Mouse (Mus musculus) embryonic facial prominence, embryonic 13.5 days (tissue): ENCODE results near the gene Gm28051. TPM values are rescaled to one million over a fixed set of nuclear protein-coding genes. Genes with fewer than 3 reads are reported as not detected.

Source experiments
- ATAC-seq: fragments of 200-750 bp; cut with Nextera tagmentation; 2 replicates; pipeline ENCODE4 v1.8.0; 2017; ENCODE audit warnings: low read depth; ENCODE audit not compliant: insufficient number of reproducible peaks, insufficient read depth, low FRiP score, low TSS enrichment
- H3K27ac ChIP-seq: fragments of 300-500 bp; sonication (generic); 2 replicates; pipeline ENCODE4 v1.5.1; 2015; ENCODE audit warnings: moderate library complexity, mild to moderate bottlenecking, inconsistent platforms
- H3K27me3 ChIP-seq: fragments of 300-500 bp; sonication (generic); 2 replicates; pipeline ENCODE4 v1.6.1; 2015; ENCODE audit warnings: mild to moderate bottlenecking, inconsistent platforms
- H3K36me3 ChIP-seq: fragments of 300-500 bp; sonication (generic); 2 replicates; pipeline ENCODE4 v1.6.1; 2015; ENCODE audit warnings: mild to moderate bottlenecking, inconsistent platforms
- H3K4me1 ChIP-seq: fragments of 300-500 bp; sonication (generic); 2 replicates; pipeline ENCODE4 v1.6.1; 2015; ENCODE audit warnings: inconsistent platforms
- H3K4me2 ChIP-seq: fragments of 300-500 bp; sonication (generic); 2 replicates; pipeline ENCODE4 v1.6.1; 2015; ENCODE audit warnings: moderate library complexity, mild to moderate bottlenecking, inconsistent platforms
- H3K4me3 ChIP-seq: fragments of 300-500 bp; sonication (generic); 2 replicates; pipeline ENCODE4 v1.5.1; 2015; ENCODE audit warnings: mild to moderate bottlenecking, inconsistent platforms
- H3K9ac ChIP-seq: fragments of 300-500 bp; sonication (generic); 2 replicates; pipeline ENCODE4 v1.6.1; 2015; ENCODE audit warnings: mild to moderate bottlenecking, inconsistent platforms
- H3K9me3 ChIP-seq: fragments of 300-500 bp; sonication (generic); 2 replicates; pipeline ENCODE4 v1.6.1; 2016; ENCODE audit warnings: inconsistent platforms
- WGBS: fragments of 180-500 bp; shearing (Covaris S2); methylation state at CpG from one replicate; pipeline ENCODE4 v1.1.7; 2015; ENCODE audit warnings: mixed read lengths; 5-methylcytosine and 5-hydroxymethylcytosine counted together
- polyA plus RNA-seq: library from polyadenylated mRNA; unstranded; fragments of >200 nt; fragmentation: Nextera tagmentation; extraction: Ambion mirVana; gene quantifications from 2 replicates; pipeline ENCODE4 v1.2.1, GENCODE M21; 2015

The Gm28051 gene
- polyA plus RNA-seq: not detected in 2 replicates

- H3K27me3 ChIP-seq: no peaks in the 10 kb centered on the region
- peak within 1 kb of the TSS; percentile 87 for H3K9ac ChIP-seq
- peak within 1 kb of the TSS; percentile 87 for H3K27ac ChIP-seq
- WGBS: under 1% methylated on average over 73 of the region's 73 CpGs
- peaks cover 23% of the 10 kb centered on the region for H3K4me1 ChIP-seq
- peaks cover 3% of the 10 kb centered on the region; the same call in 1 of the 2 replicates for H3K36me3 ChIP-seq
- peak; percentile 93 for ATAC-seq
- H3K4me2 ChIP-seq: peak within 1 kb of the TSS; percentile 86
- H3K4me3 ChIP-seq: peak within 1 kb of the TSS; percentile 93
- H3K9me3 ChIP-seq: no peaks in the 10 kb centered on the region
Measured at GRCm38 (mm10) chr12:102757689-102758402, at the start of gene Gm28051, which contains the start of the genes Gon7 and Ubr7. Gm28051 (minus strand) TSS chr12:102757765. Gon7 (minus strand) TSS chr12:102757803. Ubr7 (plus strand) TSS chr12:102757967.

- no peak for ATAC-seq
- H3K4me3 ChIP-seq: no peak overlapping the region
- peaks cover 31% of the 10 kb centered on the region for H3K36me3 ChIP-seq
- H3K9me3 ChIP-seq: no peaks in the 10 kb centered on the region
- H3K4me2 ChIP-seq: no peak overlapping the region
- H3K27ac ChIP-seq: no peak overlapping the region
- no peak overlapping the region for H3K9ac ChIP-seq
- 84% methylated on average over 2 of the region's 2 CpGs for WGBS
- H3K4me1 ChIP-seq: no peaks in the 10 kb centered on the region
- no peaks in the 10 kb centered on the region for H3K27me3 ChIP-seq
Measured at GRCm38 (mm10) chr12:102799528-102799927, 42.0 kb upstream of the Gm28051 start.

DNA sequence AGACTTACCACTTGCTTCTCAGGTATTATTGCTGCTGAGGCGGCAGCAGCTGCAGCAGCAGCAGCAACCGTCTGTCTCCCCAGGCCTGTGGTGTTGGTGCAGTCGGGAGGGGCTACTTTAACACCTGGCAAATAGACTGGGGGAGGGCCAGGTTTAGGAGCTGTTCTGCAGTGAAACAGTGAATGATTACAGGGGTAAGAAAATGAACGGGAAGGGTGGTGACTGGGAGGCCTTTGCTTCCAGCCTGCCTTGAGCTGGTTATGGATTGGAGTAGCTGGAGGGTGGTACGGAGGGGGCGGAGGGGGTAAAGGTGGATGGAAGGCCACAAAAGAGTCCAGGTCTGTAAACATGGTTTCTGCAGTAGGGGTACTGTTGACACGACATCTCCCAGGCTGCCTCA lies 30.4 kb upstream of the Gm28051 start:
- Histone ChIP-seq H3K36me3 (peaks cover 84% of the 10 kb centered on the region), H3K4me1 (no peaks in the 10 kb centered on the region), H3K9me3 (no peaks in the 10 kb centered on the region), H3K27me3 (no peaks in the 10 kb centered on the region), H3K4me2 (no peak overlapping the region), H3K4me3 (no peak overlapping the region), H3K27ac (no peak overlapping the region), H3K9ac (no peak overlapping the region)
- ATAC-seq: no peak
- 91% methylated on average over 7 of the region's 7 CpGs for WGBS

- Histone ChIP-seq H3K9me3 (no peaks in the 10 kb centered on the region), H3K4me1 (no peaks in the 10 kb centered on the region), H3K27me3 (no peaks in the 10 kb centered on the region), H3K4me3 (no peak overlapping the region), H3K27ac (no peak overlapping the region), H3K4me2 (no peak overlapping the region), H3K9ac (no peak overlapping the region), H3K36me3 (peaks cover 70% of the 10 kb centered on the region)
- ATAC-seq: no peak
- 76% methylated on average over 5 of the region's 5 CpGs for WGBS
Measured at GRCm38 (mm10) chr12:102785593-102785985, 28.0 kb upstream of the Gm28051 start.

GRCm38 (mm10) chr12:102784899-102785592 lies 27.5 kb upstream of the Gm28051 start:
- ATAC-seq: no peak

DNA sequence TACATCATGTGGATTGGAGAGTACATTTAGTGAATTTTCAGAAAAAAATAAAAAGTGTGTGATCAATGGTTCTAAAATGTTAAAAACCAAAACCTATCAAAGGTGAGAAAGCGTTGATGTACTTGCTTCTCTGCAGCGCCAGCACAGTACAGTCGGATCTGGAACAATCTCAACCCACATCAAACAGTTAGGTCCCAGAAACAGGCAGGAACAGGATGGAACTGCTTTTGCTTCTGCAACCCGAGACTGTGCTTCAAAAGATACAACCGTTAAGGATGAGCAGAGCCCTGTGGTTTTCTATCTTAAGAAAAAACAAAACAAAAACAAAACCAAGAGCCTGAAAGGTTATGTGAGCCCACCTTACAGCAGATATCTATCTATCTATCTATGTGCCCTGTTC lies 25.3 kb upstream of the Gm28051 start:
- Histone ChIP-seq H3K27me3 (no peaks in the 10 kb centered on the region), H3K36me3 (peaks cover 51% of the 10 kb centered on the region), H3K9ac (no peak overlapping the region), H3K4me1 (no peaks in the 10 kb centered on the region), H3K9me3 (no peaks in the 10 kb centered on the region), H3K27ac (no peak overlapping the region), H3K4me3 (no peak overlapping the region), H3K4me2 (no peak overlapping the region)
- no peak for ATAC-seq
- 80% methylated on average over 5 of the region's 5 CpGs for WGBS

More at GRCm38 (mm10) chr12:102784899-102785592, 27.5 kb upstream of the Gm28051 start:
- Histone ChIP-seq H3K9me3 (no peaks in the 10 kb centered on the region), H3K27me3 (no peaks in the 10 kb centered on the region), H3K27ac (no peak overlapping the region), H3K4me2 (no peak overlapping the region), H3K36me3 (peaks cover 64% of the 10 kb centered on the region), H3K9ac (no peak overlapping the region), H3K4me1 (no peaks in the 10 kb centered on the region), H3K4me3 (no peak overlapping the region)
- WGBS: 80% methylated on average over 19 of the region's 19 CpGs

GRCm38 (mm10) chr12:102779452-102779851 lies 21.9 kb upstream of the Gm28051 start:
- no peak for ATAC-seq
- Histone ChIP-seq H3K36me3 (peaks cover 52% of the 10 kb centered on the region), H3K4me3 (no peak overlapping the region), H3K4me1 (no peaks in the 10 kb centered on the region), H3K9me3 (no peaks in the 10 kb centered on the region), H3K27ac (no peak overlapping the region), H3K4me2 (no peak overlapping the region), H3K9ac (no peak overlapping the region), H3K27me3 (no peaks in the 10 kb centered on the region)
- 47% methylated on average over 3 of the region's 3 CpGs for WGBS

GRCm38 (mm10) chr12:102778151-102778550 lies 20.6 kb upstream of the Gm28051 start:
- Histone ChIP-seq H3K27ac (no peak overlapping the region), H3K9me3 (no peaks in the 10 kb centered on the region), H3K4me2 (no peak overlapping the region), H3K36me3 (peaks cover 50% of the 10 kb centered on the region), H3K9ac (no peak overlapping the region), H3K27me3 (no peaks in the 10 kb centered on the region), H3K4me3 (no peak overlapping the region), H3K4me1 (no peaks in the 10 kb centered on the region)
- ATAC-seq: no peak
- WGBS: 85% methylated on average over 5 of the region's 5 CpGs

- Histone ChIP-seq H3K9me3 (no peaks in the 10 kb centered on the region), H3K4me3 (no peak overlapping the region), H3K36me3 (peaks cover 63% of the 10 kb centered on the region), H3K4me2 (no peak overlapping the region), H3K27me3 (no peaks in the 10 kb centered on the region), H3K9ac (no peak overlapping the region), H3K4me1 (no peaks in the 10 kb centered on the region), H3K27ac (no peak overlapping the region)
- ATAC-seq: no peak
- WGBS: 90% methylated on average over 14 of the region's 14 CpGs
Measured at GRCm38 (mm10) chr12:102776035-102776434, 18.5 kb upstream of the Gm28051 start.

DNA sequence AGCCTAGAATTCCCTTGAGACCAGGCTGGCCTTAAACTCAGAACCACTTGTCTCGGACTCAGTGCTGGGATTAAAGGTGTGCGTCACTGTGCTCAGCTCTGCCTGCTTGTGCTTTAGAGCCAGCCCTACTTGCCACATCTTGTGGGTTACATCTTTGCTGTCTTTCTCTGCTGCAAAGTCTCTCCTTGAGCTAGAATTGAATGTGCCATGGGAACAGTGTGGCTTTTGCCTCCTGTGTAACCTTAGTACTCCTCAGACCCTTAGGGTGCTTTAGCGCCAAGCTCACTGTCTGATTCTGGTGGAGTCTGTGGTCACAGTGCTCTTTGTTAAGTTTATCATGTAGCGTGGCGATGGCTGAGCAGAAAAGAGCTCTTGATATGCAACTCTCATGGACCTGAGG lies 15.1 kb upstream of the Gm28051 start:
- Histone ChIP-seq H3K9me3 (no peaks in the 10 kb centered on the region), H3K27ac (no peak overlapping the region), H3K27me3 (no peaks in the 10 kb centered on the region), H3K4me2 (no peak overlapping the region), H3K4me3 (no peak overlapping the region), H3K4me1 (no peaks in the 10 kb centered on the region), H3K36me3 (peaks cover 90% of the 10 kb centered on the region), H3K9ac (no peak overlapping the region)
- WGBS: 90% methylated on average over 5 of the region's 5 CpGs
- no peak for ATAC-seq

DNA sequence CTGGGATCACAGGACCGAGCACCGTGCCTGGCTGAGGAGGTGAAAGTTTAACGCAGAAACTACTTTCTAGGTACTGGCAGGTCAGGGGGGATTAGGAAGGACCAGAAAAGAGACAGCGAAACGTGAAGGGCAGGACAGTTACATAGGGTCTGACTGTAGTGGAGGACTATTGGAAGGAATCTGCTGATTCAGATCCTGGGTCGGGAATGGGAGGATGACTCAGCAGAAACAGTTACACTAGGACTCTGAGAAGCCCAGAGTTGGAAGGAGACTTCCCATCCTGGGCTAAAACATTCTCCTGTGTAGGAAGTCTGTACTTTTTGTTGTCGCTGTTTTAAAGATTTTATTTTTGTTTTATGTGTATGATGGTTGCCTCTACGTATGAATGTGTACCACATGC lies 14.0 kb upstream of the Gm28051 start:
- no peak overlapping the region for H3K4me2 ChIP-seq
- 97% methylated on average over 8 of the region's 8 CpGs for WGBS
- no peaks in the 10 kb centered on the region for H3K4me1 ChIP-seq
- peaks cover 90% of the 10 kb centered on the region for H3K36me3 ChIP-seq
- ATAC-seq: no peak
- no peak overlapping the region for H3K4me3 ChIP-seq
- H3K9ac ChIP-seq: no peak overlapping the region
- no peaks in the 10 kb centered on the region for H3K27me3 ChIP-seq
- H3K9me3 ChIP-seq: no peaks in the 10 kb centered on the region
- no peak overlapping the region for H3K27ac ChIP-seq

DNA sequence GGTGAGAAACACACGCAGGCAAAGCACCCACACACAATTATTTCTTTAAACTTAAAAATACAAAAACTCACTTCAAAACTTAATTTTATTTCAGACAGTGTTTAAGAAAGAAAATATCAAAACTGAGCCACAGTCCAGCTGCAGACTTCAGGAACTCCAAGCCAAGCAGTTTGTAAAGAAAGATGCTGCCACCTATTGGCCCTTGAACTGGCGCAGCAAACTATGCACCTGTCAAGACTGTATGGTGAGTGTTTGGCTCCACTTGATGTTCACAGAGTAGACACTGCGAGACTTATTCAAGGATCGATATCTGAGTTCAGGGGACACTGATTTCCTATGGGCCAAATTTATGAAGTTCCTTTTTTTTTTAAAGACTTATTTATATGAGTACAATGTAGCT lies 11.4 kb upstream of the Gm28051 start:
- H3K36me3 ChIP-seq: peaks cover 88% of the 10 kb centered on the region
- no peak overlapping the region for H3K27ac ChIP-seq
- WGBS: 91% methylated on average over 4 of the region's 4 CpGs
- ATAC-seq: no peak
- no peaks in the 10 kb centered on the region for H3K4me1 ChIP-seq
- no peak overlapping the region for H3K9ac ChIP-seq
- no peaks in the 10 kb centered on the region for H3K27me3 ChIP-seq
- H3K4me2 ChIP-seq: no peak overlapping the region
- H3K9me3 ChIP-seq: no peaks in the 10 kb centered on the region
- no peak overlapping the region for H3K4me3 ChIP-seq
